Mouse (Mus musculus) layer of hippocampus, adult 2 months (tissue): Measurements from ENCODE around the gene Hes2. TPM values are rescaled to one million over a fixed set of nuclear protein-coding genes. Genes with fewer than 3 reads are reported as not detected.
A peak's percentile ranks its signal among the peaks of the same experiment; 100 is the strongest.

Source experiments
- DNase-seq, 2 experiments: peaks; one replicate each; pipeline ENCODE4 v3.0.0; 2022; ENCODE audit warnings: low spot score in 2 of 2
- H3K27ac ChIP-seq: fragments of 200-600 bp; 2 replicates; pipeline ENCODE4 v1.8.1; 2022
- H3K4me3 ChIP-seq: fragments of 200-600 bp; 2 replicates; pipeline ENCODE4 v1.8.1; 2022; ENCODE audit warnings: mild to moderate bottlenecking
- CTCF ChIP-seq: fragments of 200-600 bp; conservative IDR thresholded peaks from 2 replicates; pipeline ENCODE4 v1.8.1; 2022; ENCODE audit warnings: antibody characterized with exemption, mild to moderate bottlenecking, moderate library complexity
- total RNA-seq, 2 experiments: library from RNA; stranded (reverse); gene quantifications; 2 replicates each; pipeline ENCODE4 v1.2.3; 2021

The Hes2 gene
- total RNA-seq, 2 experiments from 2014 or later: not detected

GRCm38 (mm10) chr4:152155019-152155418, 3.6 kb upstream of the Hes2 start:
- peak; percentile 53 for TF ChIP-seq CTCF
- DNase-seq: no peak
- no peak overlapping the region for H3K27ac ChIP-seq
- H3K4me3 ChIP-seq: no peak overlapping the region

GRCm38 (mm10) chr4:152157779-152158584, 685 bp upstream of the Hes2 start:
- H3K27ac ChIP-seq: no peak overlapping the region
- TF ChIP-seq CTCF: peak; percentile 94
- no peak overlapping the region for H3K4me3 ChIP-seq
- DNase-seq: peak in 1 of 2 experiments; percentile 57

DNA sequence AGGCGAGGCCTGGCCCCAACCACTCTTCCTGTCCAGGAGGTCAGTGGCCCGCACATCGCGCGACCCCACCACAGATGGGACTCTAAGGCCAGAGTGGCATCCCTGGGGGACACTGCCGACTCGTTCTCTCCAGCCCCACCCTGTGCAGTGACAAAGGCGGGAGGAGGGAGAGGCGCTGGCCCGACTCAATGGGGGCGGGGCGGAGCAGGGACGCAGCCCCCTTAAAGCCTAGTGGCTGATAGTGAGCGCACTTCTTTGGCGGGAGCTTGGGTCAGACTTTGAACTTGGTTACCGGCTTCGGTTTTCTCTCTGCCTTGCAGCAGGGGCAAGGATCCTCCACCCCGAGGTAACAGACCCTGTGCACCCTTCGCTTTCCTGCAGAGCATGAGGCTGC, 615 bp downstream of the Hes2 start:
- Histone ChIP-seq H3K4me3 (no peak overlapping the region; the same call in 1 of the 2 replicates), H3K27ac (no peak overlapping the region)
- TF ChIP-seq CTCF: no peak
- DNase-seq: no peak

- no peak for DNase-seq
- no peak overlapping the region for H3K27ac ChIP-seq
- H3K4me3 ChIP-seq: no peak overlapping the region
- no peak for TF ChIP-seq CTCF
Measured at GRCm38 (mm10) chr4:152160748-152161147, 2.1 kb downstream of the Hes2 start.

DNA sequence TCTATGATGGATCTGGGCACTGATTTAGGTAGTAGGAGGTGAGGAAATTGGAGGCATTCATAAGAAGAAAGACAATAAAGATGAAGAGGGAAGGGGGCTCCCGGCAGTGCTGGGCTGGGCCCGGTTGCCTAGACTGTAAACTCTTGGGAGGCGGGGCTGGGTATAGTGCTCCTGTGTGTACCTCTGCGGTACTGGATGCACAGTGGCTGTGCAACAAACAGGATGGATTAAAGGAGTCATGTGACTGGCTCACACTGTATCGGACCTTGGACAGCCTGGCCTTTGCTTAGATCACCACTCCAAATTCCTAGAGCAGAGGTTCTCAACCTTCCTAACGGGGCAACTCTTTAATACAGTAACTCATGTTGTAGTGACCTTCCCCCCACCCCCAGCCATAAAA, 2.9 kb downstream of the Hes2 start:
- Histone ChIP-seq H3K27ac (no peak overlapping the region), H3K4me3 (no peak overlapping the region)
- no peak for DNase-seq
- TF ChIP-seq CTCF: no peak

GRCm38 (mm10) chr4:152162748-152163147, 4.1 kb downstream of the Hes2 start:
- no peak for DNase-seq
- Histone ChIP-seq H3K4me3 (no peak overlapping the region), H3K27ac (no peak overlapping the region)
- no peak for TF ChIP-seq CTCF

DNA sequence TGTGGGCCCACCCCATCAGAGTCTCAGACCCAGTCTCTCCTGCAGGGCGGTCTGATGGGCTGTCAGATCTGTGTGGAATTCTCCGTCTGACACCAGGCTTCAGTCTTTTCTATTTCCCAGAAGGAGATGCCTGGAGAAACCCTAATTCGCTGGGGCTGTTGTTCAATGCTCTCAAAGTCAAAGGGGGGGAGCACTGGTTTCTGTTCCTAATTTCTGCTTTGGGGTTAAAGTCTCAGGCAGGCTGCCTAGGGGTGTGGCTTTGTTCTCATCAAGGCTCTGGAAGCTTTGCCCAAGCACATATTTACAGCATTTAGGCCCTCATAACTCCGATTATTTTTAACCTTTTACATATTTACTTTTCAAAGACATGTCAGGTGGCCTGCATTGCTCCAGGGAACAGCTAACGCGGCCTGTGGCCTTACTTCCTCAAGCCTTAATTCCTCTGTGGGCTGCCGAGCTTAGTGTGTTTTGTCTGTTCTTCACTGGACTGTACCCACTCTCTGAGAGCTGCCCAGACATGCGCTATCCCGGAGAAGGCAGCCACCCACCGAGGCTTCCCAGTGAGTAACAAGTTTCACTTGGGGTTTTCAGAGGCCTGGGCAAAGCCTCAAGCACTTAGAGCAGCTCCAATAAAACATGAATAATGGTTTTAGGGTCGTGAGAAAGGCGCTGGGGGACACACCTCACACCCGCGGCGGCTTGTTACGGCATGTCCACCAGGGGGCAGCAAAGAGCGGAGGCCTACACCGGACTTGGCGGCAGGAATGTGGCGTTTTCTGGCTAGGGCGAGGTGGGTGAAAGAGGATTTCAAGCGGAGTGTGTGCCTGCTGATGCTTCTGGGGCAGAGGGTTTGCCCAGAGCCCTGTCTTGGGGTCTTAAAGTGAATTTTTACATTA, 6.6 kb downstream of the Hes2 start:
- peak; percentile 37 to 67 for DNase-seq
- H3K27ac ChIP-seq: no peak overlapping the region
- H3K4me3 ChIP-seq: no peak overlapping the region
- peak; percentile 98 for TF ChIP-seq CTCF

DNA sequence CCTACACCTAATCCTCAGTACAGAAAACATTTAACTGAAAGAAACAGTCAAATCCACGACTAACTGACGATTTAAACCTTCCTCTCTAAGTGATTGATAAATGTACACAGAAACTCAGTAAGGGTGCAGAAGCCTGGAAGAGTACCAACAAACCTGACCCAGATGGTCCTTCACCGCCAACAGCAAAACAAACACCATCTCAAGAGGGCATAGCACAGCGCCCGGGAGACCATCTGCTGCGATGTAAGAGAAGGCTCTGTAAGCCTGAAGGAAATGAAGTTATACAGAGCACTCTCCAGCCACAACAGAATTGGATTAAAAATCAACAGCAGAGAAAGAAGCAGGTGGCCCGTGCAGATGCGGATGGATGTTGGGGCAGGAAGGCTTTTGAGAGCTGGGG, 9.4 kb downstream of the Hes2 start:
- TF ChIP-seq CTCF: no peak
- no peak for DNase-seq
- Histone ChIP-seq H3K27ac (no peak overlapping the region), H3K4me3 (no peak overlapping the region)

DNA sequence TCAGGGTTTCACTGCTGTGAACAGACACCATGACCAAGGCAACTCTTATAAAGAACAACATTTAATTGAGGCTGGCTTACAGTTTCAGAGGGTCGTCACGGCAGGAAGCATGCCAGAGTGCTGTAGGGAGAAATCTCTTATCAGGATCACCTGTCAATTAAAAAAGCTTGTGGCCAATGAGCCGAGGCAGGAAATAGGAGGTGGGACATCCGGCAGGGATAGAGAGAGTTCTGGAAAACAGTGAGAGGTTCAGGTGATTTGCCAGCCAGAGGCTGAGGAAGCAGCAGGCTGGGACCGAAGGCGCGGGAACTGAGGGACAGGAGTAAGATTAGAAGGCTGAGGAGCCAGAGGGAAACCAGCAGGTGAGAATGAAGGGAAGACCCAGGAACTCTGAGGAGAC, 10.4 kb downstream of the Hes2 start:
- TF ChIP-seq CTCF: no peak
- Histone ChIP-seq H3K4me3 (no peak overlapping the region), H3K27ac (no peak overlapping the region)
- no peak for DNase-seq

DNA sequence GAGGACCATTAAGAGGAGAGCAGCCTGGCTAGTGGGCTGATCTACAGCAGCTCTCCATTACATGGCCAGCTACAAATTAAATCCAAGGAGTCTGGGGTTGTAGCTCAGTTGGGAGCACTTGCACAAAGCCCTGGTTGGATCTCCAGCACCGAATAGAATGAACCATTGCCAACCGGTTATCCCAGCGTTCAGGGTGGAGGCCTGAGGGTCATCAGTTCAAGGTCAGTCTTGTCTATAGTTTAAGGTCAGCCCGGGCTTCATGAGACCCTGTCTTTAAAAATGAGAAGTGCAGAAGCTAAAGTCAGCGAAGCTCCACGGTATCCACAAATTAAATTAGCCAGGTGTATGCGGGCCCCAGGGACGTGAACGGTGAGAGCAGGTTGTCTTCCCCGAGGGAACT, 11.6 kb downstream of the Hes2 start:
- no peak overlapping the region for H3K27ac ChIP-seq
- H3K4me3 ChIP-seq: no peak overlapping the region
- no peak for DNase-seq
- TF ChIP-seq CTCF: no peak

DNA sequence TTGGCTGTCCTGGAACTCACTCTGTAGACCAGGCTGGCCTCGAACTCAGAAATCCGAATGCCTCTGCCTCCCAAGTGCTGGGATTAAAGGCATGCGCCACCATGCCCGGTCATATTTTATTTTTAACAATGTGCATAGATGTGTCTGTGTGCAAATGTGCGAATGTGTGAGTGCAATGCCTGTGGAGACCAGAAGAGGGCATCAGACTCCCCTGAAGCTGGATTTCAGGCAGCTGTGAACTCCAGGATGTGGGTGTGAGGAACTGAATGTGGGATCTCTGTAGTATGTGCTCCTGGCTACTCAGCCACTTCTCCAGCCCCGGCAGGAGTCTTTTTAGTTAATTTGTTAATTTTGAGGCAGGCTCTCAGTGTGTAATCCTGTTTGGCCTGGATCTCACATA, 12.9 kb downstream of the Hes2 start:
- no peak overlapping the region for H3K27ac ChIP-seq
- DNase-seq: no peak
- no peak overlapping the region for H3K4me3 ChIP-seq
- peak; percentile 45 for TF ChIP-seq CTCF

DNA sequence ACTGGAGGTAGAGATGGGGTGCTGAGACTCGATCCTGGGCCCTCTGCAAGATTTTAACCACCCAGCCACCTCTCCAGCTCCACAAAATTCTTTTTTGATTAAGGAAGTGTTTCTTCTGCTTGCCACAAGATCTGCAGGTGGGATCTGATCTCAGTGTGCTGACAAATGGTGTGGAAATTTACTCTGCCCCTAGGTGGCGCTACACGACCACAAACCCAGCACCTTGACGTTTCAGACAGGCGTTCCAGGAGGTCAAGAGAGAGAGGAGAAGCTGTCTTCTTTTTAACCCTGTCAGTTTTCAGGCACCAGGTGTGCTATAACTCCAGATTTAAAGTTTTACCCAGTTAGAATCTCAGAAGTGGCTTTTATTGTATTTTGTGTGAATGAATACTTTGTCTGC, 14.4 kb downstream of the Hes2 start:
- DNase-seq: peak; percentile 79 to 86
- no peak overlapping the region for H3K4me3 ChIP-seq
- H3K27ac ChIP-seq: no peak overlapping the region
- TF ChIP-seq CTCF: peak; percentile 95

DNA sequence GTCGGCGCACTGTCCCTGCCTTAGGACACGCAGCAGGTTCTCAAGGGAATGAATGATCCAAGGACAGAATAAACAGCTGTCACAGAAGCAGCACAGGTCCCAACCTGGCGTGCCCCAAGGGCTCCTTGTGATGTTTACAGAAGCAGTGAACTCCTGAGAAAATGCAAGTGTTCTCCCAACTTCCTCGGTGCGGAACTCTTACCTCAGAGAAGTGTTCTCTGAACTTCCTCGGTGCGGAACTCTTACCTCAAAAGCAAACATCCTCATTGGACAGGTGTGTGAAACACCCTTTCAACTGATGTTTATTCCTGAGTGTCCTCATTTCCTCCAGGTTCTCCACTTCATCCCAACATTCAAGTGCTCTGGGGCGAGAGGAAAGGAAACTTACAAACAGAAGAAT, 15.3 kb downstream of the Hes2 start:
- Histone ChIP-seq H3K4me3 (no peak overlapping the region), H3K27ac (no peak overlapping the region)
- no peak for DNase-seq
- TF ChIP-seq CTCF: no peak
